In genomic region chr9:65346476-65347111, GRCm38 (mm10) we compare ENCODE assay signal across 8 mouse cellular contexts. TPM values are rescaled to one million over a fixed set of nuclear protein-coding genes. Genes with fewer than 3 reads are reported as not detected.
A peak's percentile ranks its signal among the peaks of the same experiment; 100 is the strongest.
DNase-seq lines count a peak whose midpoint lies in the region; ATAC-seq and TF ChIP-seq lines count a peak whose summit lies in the region.

No protein-coding gene starts in this region.

- WGBS in heart, postnatal 0 days: 1% methylated on average over 76 of the region's 77 CpGs
- under 1% methylated on average over 77 of the region's 77 CpGs for WGBS in neural tube, embryonic 13.5 days

- H3K27me3 ChIP-seq in E14TG2a.4 (ENCODE audit: insufficient read depth, low read length): no peaks in the 10 kb centered on the region; the same call in 1 of the 2 replicates
- H3K27me3 ChIP-seq in heart, postnatal 0 days (ENCODE audit: control insufficient read depth, insufficient read depth, low read length): no peaks in the 10 kb centered on the region
- no peaks in the 10 kb centered on the region; the same call in 1 of the 2 replicates for H3K27me3 ChIP-seq in neural tube, embryonic 13.5 days

- ATAC-seq in heart, postnatal 0 days (ENCODE audit: insufficient read depth, low read depth): peak; percentile 73
- peak; percentile 60 for ATAC-seq in neural tube, embryonic 13.5 days (ENCODE audit: low read depth)

- peak overlapping the region; percentile 99 for H3K9ac ChIP-seq in heart, postnatal 0 days (replicated peaks; ENCODE audit: low read depth, low read length)
- peak overlapping the region; percentile 96 for H3K9ac ChIP-seq in neural tube, embryonic 13.5 days

- peak overlapping the region; percentile 97 for H3K4me2 ChIP-seq in heart, postnatal 0 days (ENCODE audit: low read depth, low read length)
- H3K4me2 ChIP-seq in neural tube, embryonic 13.5 days: peak overlapping the region; percentile 97

- H3K36me3 ChIP-seq in E14TG2a.4 (ENCODE audit: insufficient read depth, low read length): peaks cover 2% of the 10 kb centered on the region; the same call in 1 of the 2 replicates
- H3K36me3 ChIP-seq in heart, postnatal 0 days (replicated peaks; ENCODE audit: control insufficient read depth, insufficient read depth, low read length): no peaks in the 10 kb centered on the region
- H3K36me3 ChIP-seq in neural tube, embryonic 13.5 days: no peaks in the 10 kb centered on the region

- peak; percentile 66 for DNase-seq in brain, adult 2 months (ENCODE audit: low read depth, low spot score)
- peak; percentile 65 for DNase-seq in heart, postnatal 0 days (ENCODE audit: low spot score)
- peak; percentile 32 to 69 for DNase-seq in kidney, postnatal 25 days
- peak; percentile 18 to 20 for DNase-seq in lung, adult 18-20 months
- peak; percentile 8 for DNase-seq in telencephalon, adult 2 months (ENCODE audit: low read depth, low spot score)

- peaks cover 36% of the 10 kb centered on the region for H3K4me1 ChIP-seq in E14TG2a.4 (replicated peaks; ENCODE audit: low read depth, low read length)
- no peaks in the 10 kb centered on the region for H3K4me1 ChIP-seq in embryonic fibroblast, embryonic 13.5 days (ENCODE audit: control insufficient read depth, insufficient read depth, low read length)
- peaks cover 23% of the 10 kb centered on the region for H3K4me1 ChIP-seq in heart, postnatal 0 days (ENCODE audit: control insufficient read depth, insufficient read depth)
- peaks cover 33% of the 10 kb centered on the region for H3K4me1 ChIP-seq in neural tube, embryonic 13.5 days (replicated peaks)

- peak overlapping the region; percentile 38; the same call in 1 of the 2 replicates for H3K27ac ChIP-seq in embryonic fibroblast, embryonic 13.5 days (ENCODE audit: insufficient read depth, low read length)
- peak overlapping the region; percentile 99 for H3K27ac ChIP-seq in heart, postnatal 0 days (ENCODE audit: low read depth)
- H3K27ac ChIP-seq in neural tube, embryonic 13.5 days (replicated peaks): peak overlapping the region; percentile 96

- no peak; the same call in 1 of the 2 replicates for TF ChIP-seq POLR2A in embryonic fibroblast, embryonic 13.5 days (IDR thresholded peaks at IDR 0.05; ENCODE audit: low read depth, low read length)

- H3K4me3 ChIP-seq in E14TG2a.4 (replicated peaks; ENCODE audit: low read length): peak overlapping the region; percentile 96
- peak overlapping the region; percentile 96 for H3K4me3 ChIP-seq in embryonic fibroblast, embryonic 13.5 days (ENCODE audit: insufficient read depth, low read length)
- peak overlapping the region; percentile 99 for H3K4me3 ChIP-seq in heart, postnatal 0 days (ENCODE audit: low read depth, low read length)
- H3K4me3 ChIP-seq in neural tube, embryonic 13.5 days: peak overlapping the region; percentile 100

- TF ChIP-seq EP300 in heart, postnatal 0 days (IDR thresholded peaks at IDR 0.05; ENCODE audit: low read depth): no peak

- TF ChIP-seq CTCF in E14TG2a.4 (conservative IDR thresholded peaks at IDR 0.05; ENCODE audit: low read length): no peak
- TF ChIP-seq CTCF in embryonic fibroblast, embryonic 13.5 days (IDR thresholded peaks at IDR 0.05; ENCODE audit: borderline replicate concordance, insufficient read depth, low read length): no peak
- no peak for TF ChIP-seq CTCF in heart, postnatal 0 days (IDR thresholded peaks at IDR 0.05; ENCODE audit: low read depth)

- peaks cover 15% of the 10 kb centered on the region for H3K9me3 ChIP-seq in E14TG2a.4 (ENCODE audit: low read length)
- no peaks in the 10 kb centered on the region for H3K9me3 ChIP-seq in heart, postnatal 0 days (replicated peaks; ENCODE audit: control insufficient read depth, low read length)
- no peaks in the 10 kb centered on the region for H3K9me3 ChIP-seq in neural tube, embryonic 13.5 days

RNA-seq across cellular contexts. Expression of gene Pdcd7, which starts 0.7 kb away (rescaled TPM):
- 11.2 and 13.1 TPM in 2 replicates for polyA plus RNA-seq in embryonic fibroblast, embryonic 13.5 days (2011; ENCODE audit: insufficient read length, low read depth, missing spikeins)
- total RNA-seq in heart, postnatal 0 days (2014; rRNA removed; ENCODE audit: low replicate concordance): 9.4 and 10.6 TPM in 2 replicates
- polyA plus RNA-seq in heart, postnatal 0 days (2015; fragmentation: Nextera tagmentation; extraction: Ambion mirVana): 4.7 and 5.9 TPM in 2 replicates
- polyA plus RNA-seq in neural tube, embryonic 13.5 days (2015; fragmentation: Nextera tagmentation; extraction: Ambion mirVana): 10.0 and 10.9 TPM in 2 replicates

RNA-seq across cellular contexts. Expression of gene Ubap1l, which starts 14.2 kb away (rescaled TPM):
- polyA plus RNA-seq in embryonic fibroblast, embryonic 13.5 days (2011; ENCODE audit: insufficient read length, low read depth, missing spikeins): 0.98 TPM in 1 of 2 replicates, not detected in the other
- total RNA-seq in heart, postnatal 0 days (2014; rRNA removed; ENCODE audit: low replicate concordance): not detected in 2 replicates
- polyA plus RNA-seq in heart, postnatal 0 days (2015; fragmentation: Nextera tagmentation; extraction: Ambion mirVana): 0.11 and 0.21 TPM in 2 replicates
- polyA plus RNA-seq in neural tube, embryonic 13.5 days (2015; fragmentation: Nextera tagmentation; extraction: Ambion mirVana): 1.6 and 2.0 TPM in 2 replicates

RNA-seq across cellular contexts. Expression of gene Kbtbd13, which starts 44.9 kb away (rescaled TPM):
- not detected in 2 replicates for polyA plus RNA-seq in embryonic fibroblast, embryonic 13.5 days (2011; ENCODE audit: insufficient read length, low read depth, missing spikeins)
- 1.1 and 1.2 TPM in 2 replicates for total RNA-seq in heart, postnatal 0 days (2014; rRNA removed; ENCODE audit: low replicate concordance)
- 0.63 and 0.77 TPM in 2 replicates for polyA plus RNA-seq in heart, postnatal 0 days (2015; fragmentation: Nextera tagmentation; extraction: Ambion mirVana)
- 0.32 and 0.47 TPM in 2 replicates for polyA plus RNA-seq in neural tube, embryonic 13.5 days (2015; fragmentation: Nextera tagmentation; extraction: Ambion mirVana)

RNA-seq across cellular contexts. Expression of gene Rasl12, which starts 51.7 kb away (rescaled TPM):
- polyA plus RNA-seq in embryonic fibroblast, embryonic 13.5 days (2011; ENCODE audit: insufficient read length, low read depth, missing spikeins): 1.0 and 1.5 TPM in 2 replicates
- 1.8 and 8.5 TPM in 2 replicates for total RNA-seq in heart, postnatal 0 days (2014; rRNA removed; ENCODE audit: low replicate concordance)
- 7.5 and 7.9 TPM in 2 replicates for polyA plus RNA-seq in heart, postnatal 0 days (2015; fragmentation: Nextera tagmentation; extraction: Ambion mirVana)
- polyA plus RNA-seq in neural tube, embryonic 13.5 days (2015; fragmentation: Nextera tagmentation; extraction: Ambion mirVana): 6.6 and 7.7 TPM in 2 replicates

RNA-seq across cellular contexts. Expression of gene Clpx, which starts 52.5 kb away (rescaled TPM):
- 25.8 and 35.4 TPM in 2 replicates for polyA plus RNA-seq in embryonic fibroblast, embryonic 13.5 days (2011; ENCODE audit: insufficient read length, low read depth, missing spikeins)
- total RNA-seq in heart, postnatal 0 days (2014; rRNA removed; ENCODE audit: low replicate concordance): 37.4 and 37.8 TPM in 2 replicates
- 64.3 and 68.3 TPM in 2 replicates for polyA plus RNA-seq in heart, postnatal 0 days (2015; fragmentation: Nextera tagmentation; extraction: Ambion mirVana)
- polyA plus RNA-seq in neural tube, embryonic 13.5 days (2015; fragmentation: Nextera tagmentation; extraction: Ambion mirVana): 42.9 and 43.6 TPM in 2 replicates

Comparison
In these comparisons a context has a peak if more than half of its experiments do, and no peak if none do; other contexts are left out.
1. Peak in every context shown above with its lines: DNase-seq, ATAC-seq, H3K4me3 ChIP-seq and H3K27ac ChIP-seq.
2. DNase-seq: peak in every context shown above with its lines; median percentile 66 in brain, adult 2 months; 65 in heart, postnatal 0 days; 50 in kidney, postnatal 25 days; 19 in lung, adult 18-20 months; 8 in telencephalon, adult 2 months.
3. H3K27ac ChIP-seq: peak in every context shown above with its lines; median percentile 99 in heart, postnatal 0 days; 96 in neural tube, embryonic 13.5 days; 38 in embryonic fibroblast, embryonic 13.5 days.